In the genomic region with DNA sequence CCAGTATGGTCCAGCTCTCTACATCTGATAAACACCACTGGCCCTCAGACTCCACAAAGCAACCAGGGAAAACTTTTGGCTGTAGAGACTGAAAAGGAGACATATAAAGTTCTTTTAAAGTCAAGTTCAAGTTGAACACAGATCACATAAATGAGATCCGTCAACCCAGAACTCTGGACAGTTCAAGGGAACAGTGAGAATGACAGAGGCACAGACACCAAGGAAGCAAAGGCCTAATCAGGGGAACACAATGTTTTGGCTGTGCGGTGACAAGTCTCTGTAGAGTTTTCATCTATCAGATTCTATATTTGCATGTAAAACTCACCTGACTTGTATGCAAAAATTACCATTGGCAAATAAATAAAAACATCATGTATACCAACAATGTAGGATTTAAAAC, we compare ENCODE assay signal across 23 mouse cellular contexts.
DNase-seq lines count a peak whose midpoint lies in the region; ATAC-seq lines count a peak whose summit lies in the region.
"Had no signal": no experiment of that assay in that cellular context is flagged by ENCODE, and none has a peak within 500 bp of the region (broad histone marks: within the 10 kb centered on the region; RNA-seq: fewer than 3 reads in every experiment).

No protein-coding gene starts in this region.

- peak overlapping the region; percentile 60 for H3K27ac ChIP-seq in hindbrain, embryonic 10.5 days
- no peak overlapping the region for H3K27ac ChIP-seq in hindbrain, embryonic 12.5 days
- peak overlapping the region; percentile 46; the same call in 1 of the 2 replicates for H3K27ac ChIP-seq in midbrain, embryonic 12.5 days (replicated peaks)
- H3K27ac ChIP-seq in midbrain, embryonic 14.5 days (replicated peaks; ENCODE audit: low read depth, low read length) = no peak overlapping the region
- no peak overlapping the region for H3K27ac ChIP-seq in forebrain, embryonic 16.5 days (ENCODE audit: low read length)
- no peak overlapping the region for H3K27ac ChIP-seq in neural tube, embryonic 15.5 days (replicated peaks)
- H3K27ac ChIP-seq: embryonic facial prominence, embryonic 12.5 days; heart, adult 2 months; hindbrain, embryonic 13.5 days; limb, embryonic 13.5 days; lung, embryonic 15.5 days; midbrain, embryonic 13.5 days had no signal

- no peaks in the 10 kb centered on the region for H3K27me3 ChIP-seq in hindbrain, embryonic 10.5 days (ENCODE audit: insufficient read depth, poor library complexity, severe bottlenecking)
- no peaks in the 10 kb centered on the region for H3K27me3 ChIP-seq in hindbrain, embryonic 12.5 days
- no peaks in the 10 kb centered on the region for H3K27me3 ChIP-seq in midbrain, embryonic 12.5 days
- no peaks in the 10 kb centered on the region for H3K27me3 ChIP-seq in midbrain, embryonic 14.5 days (ENCODE audit: control insufficient read depth, insufficient read depth, low read length)
- no peaks in the 10 kb centered on the region for H3K27me3 ChIP-seq in forebrain, embryonic 16.5 days (replicated peaks; ENCODE audit: control insufficient read depth, insufficient read depth, low read length)
- no peaks in the 10 kb centered on the region for H3K27me3 ChIP-seq in neural tube, embryonic 15.5 days (replicated peaks)
- H3K27me3 ChIP-seq: embryonic facial prominence, embryonic 12.5 days; heart, embryonic 12.5 days; hindbrain, embryonic 13.5 days; limb, embryonic 13.5 days; lung, embryonic 15.5 days; midbrain, embryonic 13.5 days had no signal

- no peak overlapping the region for H3K9ac ChIP-seq in hindbrain, embryonic 12.5 days
- H3K9ac ChIP-seq in midbrain, embryonic 12.5 days (replicated peaks) = no peak overlapping the region
- no peak overlapping the region for H3K9ac ChIP-seq in midbrain, embryonic 14.5 days (replicated peaks; ENCODE audit: low read length)
- H3K9ac ChIP-seq in forebrain, embryonic 16.5 days (replicated peaks; ENCODE audit: low read depth, low read length) = no peak overlapping the region
- H3K9ac ChIP-seq in neural tube, embryonic 15.5 days (replicated peaks) = no peak overlapping the region
- H3K9ac ChIP-seq: embryonic facial prominence, embryonic 12.5 days; heart, embryonic 12.5 days; hindbrain, embryonic 13.5 days; limb, embryonic 13.5 days; lung, embryonic 15.5 days; midbrain, embryonic 13.5 days had no signal

- no peak overlapping the region for H3K4me2 ChIP-seq in hindbrain, embryonic 12.5 days (replicated peaks)
- no peak overlapping the region for H3K4me2 ChIP-seq in midbrain, embryonic 12.5 days (replicated peaks)
- no peak overlapping the region for H3K4me2 ChIP-seq in midbrain, embryonic 14.5 days (ENCODE audit: low read length)
- no peak overlapping the region for H3K4me2 ChIP-seq in forebrain, embryonic 16.5 days (ENCODE audit: low read length)
- H3K4me2 ChIP-seq in neural tube, embryonic 15.5 days = no peak overlapping the region
- H3K4me2 ChIP-seq: embryonic facial prominence, embryonic 12.5 days; heart, embryonic 12.5 days; hindbrain, embryonic 13.5 days; limb, embryonic 13.5 days; liver, embryonic 11.5 days; lung, embryonic 15.5 days; midbrain, embryonic 13.5 days had no signal

- no peak overlapping the region for H3K4me3 ChIP-seq in hindbrain, embryonic 10.5 days
- no peak overlapping the region for H3K4me3 ChIP-seq in hindbrain, embryonic 12.5 days
- no peak overlapping the region for H3K4me3 ChIP-seq in midbrain, embryonic 12.5 days
- H3K4me3 ChIP-seq in midbrain, embryonic 14.5 days (replicated peaks; ENCODE audit: low read depth, low read length) = no peak overlapping the region
- no peak overlapping the region for H3K4me3 ChIP-seq in forebrain, embryonic 16.5 days (replicated peaks; ENCODE audit: low read length)
- H3K4me3 ChIP-seq in neural tube, embryonic 15.5 days (replicated peaks) = no peak overlapping the region
- H3K4me3 ChIP-seq: embryonic facial prominence, embryonic 12.5 days; heart, adult 2 months; heart, embryonic 12.5 days; hindbrain, embryonic 13.5 days; limb, embryonic 13.5 days; lung, embryonic 15.5 days; midbrain, embryonic 13.5 days had no signal

- no peak for ATAC-seq in hindbrain, embryonic 12.5 days (ENCODE audit: low FRiP score)
- no peak for ATAC-seq in midbrain, embryonic 12.5 days (ENCODE audit: low FRiP score, low read depth)
- ATAC-seq in midbrain, embryonic 14.5 days (ENCODE audit: low FRiP score, low TSS enrichment) = no peak
- 0 out of 2 replicates have a peak, but pooled peaks have one; percentile 6 for ATAC-seq in forebrain, embryonic 16.5 days
- peak; percentile 53; the same call in 1 of the 2 replicates for ATAC-seq in neural tube, embryonic 15.5 days (ENCODE audit: low FRiP score)
- ATAC-seq: activated CD4-positive, CD25-positive, alpha-beta regulatory T cell, adult 4 months had no signal

- no peaks in the 10 kb centered on the region for H3K36me3 ChIP-seq in hindbrain, embryonic 10.5 days
- no peaks in the 10 kb centered on the region for H3K36me3 ChIP-seq in hindbrain, embryonic 12.5 days
- no peaks in the 10 kb centered on the region for H3K36me3 ChIP-seq in midbrain, embryonic 12.5 days
- H3K36me3 ChIP-seq in midbrain, embryonic 14.5 days (ENCODE audit: control insufficient read depth, insufficient read depth, low read length) = no peaks in the 10 kb centered on the region
- H3K36me3 ChIP-seq in forebrain, embryonic 16.5 days (ENCODE audit: control insufficient read depth, insufficient read depth) = no peaks in the 10 kb centered on the region
- no peaks in the 10 kb centered on the region for H3K36me3 ChIP-seq in neural tube, embryonic 15.5 days
- H3K36me3 ChIP-seq: embryonic facial prominence, embryonic 12.5 days; heart, embryonic 12.5 days; hindbrain, embryonic 13.5 days; limb, embryonic 13.5 days; lung, embryonic 15.5 days; midbrain, embryonic 13.5 days had no signal

- WGBS in hindbrain, embryonic 10.5 days = 65% methylated on average over 2 of the region's 2 CpGs
- WGBS in hindbrain, embryonic 12.5 days = 53% methylated on average over 2 of the region's 2 CpGs
- WGBS in midbrain, embryonic 12.5 days = 41% methylated on average over 2 of the region's 2 CpGs
- 35% methylated on average over 2 of the region's 2 CpGs for WGBS in midbrain, embryonic 14.5 days
- 17% methylated on average over 2 of the region's 2 CpGs for WGBS in forebrain, embryonic 16.5 days
- WGBS in neural tube, embryonic 15.5 days = 22% methylated on average over 2 of the region's 2 CpGs

- peaks cover 46% of the 10 kb centered on the region for H3K4me1 ChIP-seq in hindbrain, embryonic 10.5 days (replicated peaks)
- H3K4me1 ChIP-seq in hindbrain, embryonic 12.5 days = peaks cover 16% of the 10 kb centered on the region
- peaks cover 23% of the 10 kb centered on the region for H3K4me1 ChIP-seq in midbrain, embryonic 12.5 days
- H3K4me1 ChIP-seq in midbrain, embryonic 14.5 days (ENCODE audit: control insufficient read depth, insufficient read depth, low read length) = peaks cover 4% of the 10 kb centered on the region; the same call in 1 of the 2 replicates
- H3K4me1 ChIP-seq in forebrain, embryonic 16.5 days (replicated peaks; ENCODE audit: control insufficient read depth, insufficient read depth, low read length) = peaks cover 6% of the 10 kb centered on the region; the same call in 1 of the 2 replicates
- H3K4me1 ChIP-seq in neural tube, embryonic 15.5 days = 0 out of 2 replicates have a peak, but pooled peaks cover 6% of the 10 kb centered on the region
- H3K4me1 ChIP-seq: embryonic facial prominence, embryonic 12.5 days; heart, embryonic 12.5 days; limb, embryonic 13.5 days; lung, embryonic 15.5 days had no signal

- DNase-seq in hindbrain, embryonic 10.5 days (ENCODE audit: low spot score) = no peak
- DNase-seq in midbrain, embryonic 14.5 days = no peak
- DNase-seq in kidney, postnatal 10 days = no peak
- DNase-seq: adrenal gland, postnatal 36 days; B cell, adult 2 months; cerebellum, adult 18-20 months; heart, adult 2 months; kidney, adult 2 months; kidney, postnatal 4 days; right cerebral cortex, postnatal 4 days; thymus, postnatal 4 days had no signal

- H3K9me3 ChIP-seq in hindbrain, embryonic 10.5 days = no peaks in the 10 kb centered on the region
- no peaks in the 10 kb centered on the region for H3K9me3 ChIP-seq in hindbrain, embryonic 12.5 days (replicated peaks)
- H3K9me3 ChIP-seq in midbrain, embryonic 12.5 days = no peaks in the 10 kb centered on the region
- H3K9me3 ChIP-seq in midbrain, embryonic 14.5 days (ENCODE audit: control insufficient read depth, low read length) = no peaks in the 10 kb centered on the region
- H3K9me3 ChIP-seq in forebrain, embryonic 16.5 days (ENCODE audit: control insufficient read depth, low read length) = no peaks in the 10 kb centered on the region
- no peaks in the 10 kb centered on the region for H3K9me3 ChIP-seq in neural tube, embryonic 15.5 days (replicated peaks)
- H3K9me3 ChIP-seq: embryonic facial prominence, embryonic 12.5 days; heart, embryonic 12.5 days; hindbrain, embryonic 13.5 days; limb, embryonic 13.5 days; lung, embryonic 15.5 days; midbrain, embryonic 13.5 days had no signal

Comparison
In these comparisons a context has a peak if more than half of its experiments do, and no peak if none do; other contexts are left out.
1. H3K27ac ChIP-seq: peak in hindbrain, embryonic 10.5 days (single experiment) and midbrain, embryonic 12.5 days (single experiment); none in hindbrain, embryonic 12.5 days (single experiment), midbrain, embryonic 14.5 days (single experiment), forebrain, embryonic 16.5 days (single experiment) and neural tube, embryonic 15.5 days (single experiment).
2. ATAC-seq: peak in forebrain, embryonic 16.5 days (single experiment) and neural tube, embryonic 15.5 days (single experiment); none in hindbrain, embryonic 12.5 days (single experiment), midbrain, embryonic 12.5 days (single experiment) and midbrain, embryonic 14.5 days (single experiment).